Mouse (Mus musculus): Measurements from ENCODE around the gene Ackr4. TPM values are rescaled to one million over a fixed set of nuclear protein-coding genes. Genes with fewer than 3 reads are reported as not detected.

The Ackr4 gene
- under 1 TPM; 0.32 to 0.55 TPM for polyA plus RNA-seq (2017; shearing (Covaris generic))

DNA sequence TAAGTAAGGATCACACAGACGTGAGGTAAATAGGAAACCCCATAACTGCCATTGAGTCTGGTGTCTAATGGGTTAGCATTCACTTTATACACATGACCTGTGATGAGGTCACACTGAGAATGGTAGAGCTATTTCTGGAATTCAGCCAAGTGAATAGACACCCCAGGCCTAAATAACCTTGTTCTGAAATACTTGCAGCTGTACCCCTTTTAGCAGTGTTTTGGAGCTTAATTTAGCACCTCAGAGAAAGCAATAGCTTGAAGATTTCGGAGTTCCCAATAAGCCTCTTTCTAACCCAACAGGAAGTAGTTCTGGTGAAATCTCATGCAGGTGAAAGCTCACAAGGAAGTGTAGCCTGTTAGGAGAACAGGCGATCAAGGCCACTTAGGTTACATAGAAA lies at the start of gene Ackr4:
Gene Ackr4, minus strand, starts transcription at position 101 of the 400 bp plus-strand sequence.

DNA sequence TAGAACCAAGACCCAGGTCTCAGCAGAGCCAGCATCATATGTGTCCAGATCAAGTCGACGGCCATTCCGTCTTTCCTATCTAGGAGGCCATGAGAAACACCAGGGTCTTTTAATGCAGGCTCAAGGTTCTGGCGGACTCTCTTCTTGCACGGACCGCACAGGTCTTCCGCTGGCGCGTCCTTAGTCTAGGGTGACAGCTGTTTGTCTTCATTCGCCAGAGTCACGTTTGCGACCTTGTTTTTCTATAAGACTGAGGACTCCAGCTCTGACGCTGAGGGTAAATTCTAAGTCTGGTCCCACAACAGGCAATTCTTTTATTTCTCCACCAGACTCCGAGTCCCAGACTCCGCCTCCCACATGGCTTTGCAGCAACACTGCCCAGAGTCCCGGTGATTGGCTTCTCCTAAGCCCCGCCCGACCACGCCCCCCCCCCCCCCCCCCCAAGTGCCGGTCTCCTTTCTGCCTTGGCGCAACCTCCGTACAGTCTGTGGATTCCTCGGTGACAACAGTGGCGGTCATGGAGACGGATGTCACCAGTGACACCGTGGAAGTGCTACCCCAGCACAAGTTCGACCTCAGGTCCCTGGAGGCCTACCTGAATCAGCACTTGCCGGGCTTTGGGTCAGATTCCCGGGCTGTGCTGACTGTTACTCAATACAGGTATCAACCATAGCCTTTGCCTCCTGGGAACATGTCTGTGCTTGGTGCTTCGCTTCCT lies 63.3 kb downstream of the Ackr4 start, which contains the start of gene Acad11:
Gene Acad11, plus strand, starts transcription at position 134 of the 718 bp plus-strand sequence.

DNA sequence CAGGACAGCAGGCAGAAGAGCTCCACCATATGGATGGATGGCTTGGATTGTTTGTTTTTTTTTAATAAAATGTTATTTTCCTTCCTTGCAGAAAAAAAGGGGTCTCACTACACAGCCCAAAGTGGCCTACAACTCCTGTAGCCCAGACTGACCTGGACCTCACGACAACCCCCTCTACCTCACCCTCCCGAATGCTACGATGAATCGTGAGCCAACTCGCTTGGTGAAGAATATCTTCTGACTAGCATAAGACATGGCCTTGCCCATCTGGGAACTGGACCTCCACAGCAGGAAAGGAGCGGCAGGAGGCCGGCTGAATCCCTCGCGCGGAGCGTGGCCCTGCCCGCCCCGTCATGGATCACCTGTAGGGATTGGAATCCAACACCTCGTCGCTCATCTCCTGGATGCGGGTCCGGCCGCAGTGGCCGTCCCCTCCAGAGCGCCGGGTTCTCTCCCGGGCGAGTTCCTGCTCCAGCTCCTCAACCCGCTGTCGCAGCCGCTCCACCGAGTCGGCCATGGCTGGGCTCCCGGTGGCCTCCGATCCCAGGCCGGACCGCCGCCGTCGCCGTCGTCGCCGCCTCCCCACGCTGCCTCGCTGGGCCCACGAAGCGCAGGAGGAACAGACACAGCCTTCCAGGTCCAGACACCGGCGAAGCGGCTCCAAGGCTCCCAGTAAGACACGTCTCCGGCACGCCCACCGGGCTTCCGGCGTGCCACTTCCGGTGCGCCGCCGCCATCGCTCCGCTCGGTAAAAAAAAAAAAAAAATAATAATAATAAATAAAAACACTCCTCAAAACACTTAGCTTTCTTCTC lies 64.1 kb downstream of the Ackr4 start, which contains the start of gene Uba5:
Gene Uba5, minus strand, starts transcription at position 705 of the 814 bp plus-strand sequence.

DNA sequence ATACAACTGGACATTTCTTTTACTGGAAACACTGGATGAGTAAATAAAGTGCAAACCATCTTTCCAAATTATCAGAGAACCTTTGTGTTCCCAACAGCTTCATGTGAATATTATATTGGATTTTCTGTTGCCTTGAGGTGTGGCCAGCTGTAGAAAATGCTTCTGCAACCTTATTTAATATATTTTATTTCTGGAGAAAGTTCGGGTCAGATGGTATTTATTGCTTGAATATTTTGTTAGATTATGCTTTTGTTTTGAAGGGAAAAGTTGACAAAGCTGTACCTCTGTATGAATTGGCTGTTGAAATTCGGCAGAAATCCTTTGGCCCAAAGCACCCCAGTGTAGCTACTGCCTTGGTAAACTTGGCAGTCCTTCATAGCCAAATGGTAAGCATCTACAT lies 86.4 kb downstream of the Ackr4 start, which contains the start of gene Gm28305:
Gene Gm28305, plus strand, starts transcription at position 301 of the 400 bp plus-strand sequence.

Other genes with a start within 250 kb of the Ackr4 start
- under 1 TPM; 0.38 to 0.44 TPM for gene Nphp3, start 124.4 kb downstream of the Ackr4 start, polyA plus RNA-seq (2017; shearing (Covaris generic))
- not detected for gene Gm28305, start 86.3 kb downstream of the Ackr4 start, polyA plus RNA-seq (2017; shearing (Covaris generic))
- gene Uba5, start 63.8 kb downstream of the Ackr4 start, polyA plus RNA-seq (2017; shearing (Covaris generic)): 10 to 100 TPM; 36.5 to 41.4 TPM
- gene Acad11, start 63.6 kb downstream of the Ackr4 start, polyA plus RNA-seq (2017; shearing (Covaris generic)): 1 to 10 TPM; 1.6 to 6.5 TPM
- 10 to 100 TPM; 32.8 to 33.6 TPM for gene Dnajc13, start 136.0 kb upstream of the Ackr4 start, polyA plus RNA-seq (2017; shearing (Covaris generic))
- gene Acpp, start 210.8 kb upstream of the Ackr4 start, polyA plus RNA-seq (2017; shearing (Covaris generic)): 1 to 10 TPM; 1.9 to 5.2 TPM